Mouse (Mus musculus): ENCODE measurements around the gene Prtg.

Prtg gene

GRCm38 (mm10) chr9:72911381-72911780, 104.7 kb downstream of the Prtg start:
- DNase-seq (ENCODE audit: low read depth), result no peak

DNA sequence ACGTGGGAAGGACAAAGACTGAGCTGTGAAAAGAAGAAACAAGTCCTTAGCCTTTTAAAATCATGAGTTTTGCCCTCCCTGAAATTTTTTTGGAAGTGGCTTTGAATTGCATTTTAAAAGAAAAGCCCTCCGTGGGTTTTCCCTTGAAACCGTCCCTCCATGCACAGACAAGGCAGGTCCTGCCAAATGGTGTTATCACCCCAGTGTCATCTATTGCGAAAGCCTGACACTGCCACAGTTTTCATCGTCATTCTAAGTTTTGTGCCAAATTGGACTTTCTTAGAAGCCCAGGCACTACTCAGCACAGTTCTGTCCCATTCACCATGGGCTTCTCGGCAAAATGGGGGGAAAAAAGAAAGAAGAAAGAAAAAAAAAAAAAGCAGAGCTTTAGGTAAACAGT, 106.9 kb downstream of the Prtg start:
- no peak for DNase-seq (ENCODE audit: low read depth)

DNA sequence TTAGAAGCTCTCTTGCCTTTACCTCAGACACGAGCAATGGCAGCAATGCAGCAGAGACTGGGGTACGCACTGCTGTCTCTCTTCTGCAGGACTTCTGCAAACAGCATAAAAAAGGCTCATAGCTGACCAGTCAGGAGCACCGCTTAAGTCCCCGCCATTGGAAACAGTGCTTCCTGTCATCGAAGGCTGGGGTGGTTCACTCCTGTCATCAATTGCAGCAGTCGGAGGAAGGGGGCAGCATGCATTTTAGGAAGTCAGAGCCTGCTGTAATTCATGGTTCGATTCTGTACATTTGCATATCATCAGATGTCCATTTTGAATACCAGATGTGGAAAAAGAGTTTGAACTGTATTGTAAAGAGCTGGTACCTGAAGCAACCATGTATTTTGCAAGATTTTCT, 109.1 kb downstream of the Prtg start:
- no peak for DNase-seq (ENCODE audit: low read depth)

- no peak for DNase-seq (ENCODE audit: low read depth)
Measured at GRCm38 (mm10) chr9:72923068-72923467, 116.4 kb downstream of the Prtg start.

GRCm38 (mm10) chr9:72925021-72925934, 118.6 kb downstream of the Prtg start, which contains the start of gene Pygo1:
Pygo1 (plus strand) TSS chr9:72925645.
- DNase-seq (ENCODE audit: low read depth), result peak; percentile 70

GRCm38 (mm10) chr9:72925935-72926258, 119.2 kb downstream of the Prtg start:
- no peak for DNase-seq (ENCODE audit: low read depth)

DNA sequence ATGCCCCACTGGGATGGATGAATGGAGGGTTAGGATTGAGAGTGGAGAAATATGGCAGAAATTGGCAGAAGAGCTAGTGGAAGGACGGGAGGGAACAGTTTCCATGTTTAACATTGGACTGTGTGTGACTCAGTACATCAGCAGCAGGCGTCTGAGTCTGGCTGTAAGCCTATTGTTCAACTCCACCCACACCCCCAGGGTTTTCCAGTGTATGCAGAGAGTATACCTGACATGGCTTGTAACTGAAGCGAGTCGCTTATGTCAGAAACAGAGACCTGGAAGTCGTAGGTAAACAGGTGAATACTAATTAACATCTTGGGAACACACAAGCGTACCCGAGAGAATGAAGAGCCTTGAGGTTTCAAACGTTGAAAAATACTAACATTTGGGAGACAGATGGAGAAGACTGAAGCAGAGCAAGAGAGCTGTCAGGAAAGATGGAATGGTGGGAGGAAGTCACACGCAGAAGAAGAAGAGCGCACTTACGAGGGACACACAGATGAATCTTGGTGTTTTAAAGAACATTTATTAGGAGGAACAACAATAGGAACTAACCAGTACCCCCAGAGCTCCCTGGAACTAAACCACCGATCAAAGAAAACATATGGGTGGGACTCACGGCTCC, 124.6 kb downstream of the Prtg start:
- DNase-seq (ENCODE audit: low read depth), result peak; percentile 60

GRCm38 (mm10) chr9:72935309-72935708, 128.6 kb downstream of the Prtg start:
- peak; percentile 15 for DNase-seq (ENCODE audit: low read depth)

GRCm38 (mm10) chr9:72936301-72936700, 129.6 kb downstream of the Prtg start:
- no peak for DNase-seq (ENCODE audit: low read depth)

- DNase-seq (ENCODE audit: low read depth), result no peak
Measured at GRCm38 (mm10) chr9:72943424-72943823, 136.8 kb downstream of the Prtg start.

DNA sequence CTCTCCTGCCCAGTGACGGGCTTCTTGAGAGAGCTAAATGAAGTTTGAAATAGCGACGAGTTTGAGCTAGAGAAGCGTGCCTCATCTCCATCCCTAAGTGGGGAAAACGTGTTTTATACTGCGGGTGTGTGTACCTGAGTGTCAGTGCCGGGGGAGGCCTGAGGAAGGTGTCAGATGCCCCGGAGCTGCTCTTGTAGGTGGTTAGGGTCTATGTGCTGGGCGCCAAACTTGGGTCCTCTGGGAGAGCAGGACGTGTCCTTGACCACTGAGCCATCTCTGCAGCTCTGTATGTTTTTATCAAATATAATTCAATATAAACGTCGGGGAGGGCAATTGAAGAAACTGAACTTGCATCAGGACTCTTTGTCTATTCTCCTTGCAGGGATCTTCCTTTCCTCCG, 137.6 kb downstream of the Prtg start:
- DNase-seq (ENCODE audit: low read depth), result no peak

DNA sequence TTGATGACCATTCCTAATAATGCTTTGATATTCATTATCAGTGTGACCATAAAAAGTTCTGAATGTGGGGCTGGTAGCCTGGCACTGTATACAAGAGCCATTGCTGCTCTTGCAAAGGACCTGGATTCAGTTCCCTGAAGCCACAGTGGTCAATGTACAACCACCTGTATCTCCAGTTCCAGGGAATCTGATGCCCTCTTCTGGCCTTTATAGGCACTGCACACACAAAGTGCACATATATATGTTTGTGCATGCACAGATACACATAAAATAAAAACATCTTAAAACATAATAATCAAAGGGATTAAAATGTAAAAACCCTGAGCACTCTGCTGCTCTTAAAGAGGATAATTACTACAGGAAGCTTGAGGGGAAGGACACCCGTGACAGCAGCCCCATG, 140.3 kb downstream of the Prtg start:
- no peak for DNase-seq (ENCODE audit: low read depth)

GRCm38 (mm10) chr9:72949572-72949971, 142.9 kb downstream of the Prtg start:
- no peak for DNase-seq (ENCODE audit: low read depth)

GRCm38 (mm10) chr9:72954746-72955145, 148.1 kb downstream of the Prtg start:
- peak; percentile 48 for DNase-seq (ENCODE audit: low read depth)

- DNase-seq (ENCODE audit: low read depth), result peak; percentile 65
Measured at GRCm38 (mm10) chr9:72955546-72955945, 148.9 kb downstream of the Prtg start.

- DNase-seq (ENCODE audit: low read depth), result no peak
Measured at GRCm38 (mm10) chr9:72958521-72959450, 152.1 kb downstream of the Prtg start, which contains the start of the genes Dyx1c1 and Gm44503. Dyx1c1 (plus strand) TSS chr9:72958785. Gm44503 (plus strand) TSS chr9:72958852.

DNA sequence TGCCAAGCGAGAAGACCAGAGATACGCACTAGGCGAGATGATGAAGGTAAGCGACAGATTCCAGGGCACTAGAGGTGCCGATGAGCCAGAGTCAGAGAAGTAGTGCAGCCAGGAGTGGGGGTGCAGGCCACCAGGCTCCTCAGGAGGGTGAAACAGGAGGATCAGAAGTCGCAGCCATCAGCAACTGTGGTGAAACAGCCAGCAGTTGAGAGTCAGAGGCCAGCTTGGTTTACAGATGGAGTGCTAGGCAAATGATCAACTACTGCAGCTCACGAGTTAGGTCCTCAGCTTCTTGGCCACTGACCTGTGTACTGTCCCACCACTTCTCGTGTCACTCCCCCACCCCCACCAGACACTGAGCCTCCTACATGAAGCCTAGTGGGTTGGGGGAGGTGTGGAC, 154.7 kb downstream of the Prtg start:
- DNase-seq (ENCODE audit: low read depth), result no peak

DNA sequence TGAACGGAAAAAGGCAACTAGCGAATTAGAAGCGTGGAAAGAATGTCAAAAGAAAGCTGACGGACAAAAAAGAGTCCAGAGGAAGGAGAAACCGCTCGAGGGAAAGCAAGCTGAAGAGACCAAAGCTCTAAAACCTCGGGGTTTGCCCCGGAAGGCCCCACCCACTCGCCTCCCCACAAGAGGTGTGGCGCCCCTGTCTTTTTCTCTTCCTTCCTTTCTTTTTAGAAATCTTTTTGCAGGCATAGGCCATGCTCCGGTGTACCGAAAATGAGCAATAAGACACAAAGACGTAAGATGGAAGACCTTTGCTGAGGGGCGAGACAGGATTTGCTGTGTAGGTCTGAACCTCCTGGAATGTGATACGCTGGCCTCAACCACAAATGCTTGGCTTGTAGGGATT, 155.3 kb downstream of the Prtg start:
- DNase-seq (ENCODE audit: low read depth), result no peak

Measured in NIH3T3 (cell line).